Mouse (Mus musculus): ENCODE results near the gene Dgat2. TPM values are rescaled to one million over a fixed set of nuclear protein-coding genes. Genes with fewer than 3 reads are reported as not detected.
A peak's percentile ranks its signal among the peaks of the same experiment; 100 is the strongest.

Gene Dgat2
- polyA plus RNA-seq, 1 experiment from 2014 or later = 9.7 TPM

GRCm38 (mm10) chr7:99171730-99172463 lies 10.6 kb downstream of the Dgat2 start:
- Histone ChIP-seq H3K4me1 (0 out of 2 replicates have a peak, but pooled peaks cover 3% of the 10 kb centered on the region), H3K27me3 (no peaks in the 10 kb centered on the region), H3K27ac (replicated peaks) (no peak overlapping the region), H3K9ac (replicated peaks) (no peak overlapping the region), H3K9me3 (no peaks in the 10 kb centered on the region), H3K36me3 (no peaks in the 10 kb centered on the region), H3K4me2 (replicated peaks) (no peak overlapping the region), H3K4me3 (no peak overlapping the region)
- 74% methylated on average over 10 of the region's 10 CpGs for WGBS
- no peak for ATAC-seq (ENCODE audit: low FRiP score, low read depth)

- Histone ChIP-seq H3K4me1 (0 out of 2 replicates have a peak, but pooled peaks cover 3% of the 10 kb centered on the region), H3K36me3 (no peaks in the 10 kb centered on the region), H3K9me3 (no peaks in the 10 kb centered on the region), H3K4me2 (replicated peaks) (no peak overlapping the region), H3K4me3 (no peak overlapping the region), H3K27me3 (no peaks in the 10 kb centered on the region), H3K9ac (replicated peaks) (no peak overlapping the region), H3K27ac (replicated peaks) (no peak overlapping the region)
- ATAC-seq (ENCODE audit: low FRiP score, low read depth) = no peak
- WGBS = 91% methylated on average over 6 of the region's 6 CpGs
Observed at GRCm38 (mm10) chr7:99170519-99170918, 12.0 kb downstream of the Dgat2 start.

GRCm38 (mm10) chr7:99169717-99170403 lies 12.7 kb downstream of the Dgat2 start:
- Histone ChIP-seq H3K4me2 (replicated peaks) (no peak overlapping the region), H3K27me3 (no peaks in the 10 kb centered on the region), H3K27ac (replicated peaks) (no peak overlapping the region), H3K9me3 (no peaks in the 10 kb centered on the region), H3K9ac (replicated peaks) (no peak overlapping the region), H3K36me3 (no peaks in the 10 kb centered on the region), H3K4me1 (0 out of 2 replicates have a peak, but pooled peaks cover 3% of the 10 kb centered on the region), H3K4me3 (no peak overlapping the region)
- ATAC-seq (ENCODE audit: low FRiP score, low read depth) = no peak
- WGBS = 94% methylated on average over 9 of the region's 9 CpGs

DNA sequence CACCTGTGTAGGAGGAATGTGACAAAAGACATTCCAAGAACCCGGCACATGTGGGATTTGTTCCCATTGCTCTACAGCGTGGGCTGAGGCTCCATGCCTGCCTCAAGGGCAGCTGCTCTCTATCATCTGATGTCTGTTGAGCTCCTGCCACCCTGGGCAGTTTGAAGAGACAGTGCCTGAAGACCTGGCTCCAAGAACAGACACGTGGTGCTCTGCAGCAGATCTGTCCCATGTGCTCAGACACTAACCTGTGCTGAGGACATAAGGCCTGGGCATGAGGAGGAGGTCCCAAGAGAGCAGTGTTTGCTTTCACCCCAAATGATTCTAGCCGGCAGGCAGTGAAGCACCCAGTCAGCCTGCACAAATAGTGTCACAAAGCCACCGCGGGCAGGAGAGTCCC lies 13.8 kb downstream of the Dgat2 start:
- Histone ChIP-seq H3K27me3 (no peaks in the 10 kb centered on the region), H3K4me3 (no peak overlapping the region), H3K9me3 (no peaks in the 10 kb centered on the region), H3K9ac (replicated peaks) (no peak overlapping the region), H3K27ac (replicated peaks) (no peak overlapping the region), H3K36me3 (no peaks in the 10 kb centered on the region), H3K4me2 (replicated peaks) (no peak overlapping the region), H3K4me1 (0 out of 2 replicates have a peak, but pooled peaks cover 3% of the 10 kb centered on the region)
- WGBS = 91% methylated on average over 6 of the region's 6 CpGs
- ATAC-seq (ENCODE audit: low FRiP score, low read depth) = no peak

- Histone ChIP-seq H3K4me2 (replicated peaks) (no peak overlapping the region), H3K27ac (replicated peaks) (no peak overlapping the region), H3K4me3 (no peak overlapping the region), H3K9me3 (no peaks in the 10 kb centered on the region), H3K27me3 (no peaks in the 10 kb centered on the region), H3K9ac (replicated peaks) (no peak overlapping the region), H3K4me1 (0 out of 2 replicates have a peak, but pooled peaks cover 3% of the 10 kb centered on the region), H3K36me3 (no peaks in the 10 kb centered on the region)
- no peak for ATAC-seq (ENCODE audit: low FRiP score, low read depth)
- 70% methylated on average over 5 of the region's 5 CpGs for WGBS
Observed at GRCm38 (mm10) chr7:99167939-99168338, 14.6 kb downstream of the Dgat2 start.

DNA sequence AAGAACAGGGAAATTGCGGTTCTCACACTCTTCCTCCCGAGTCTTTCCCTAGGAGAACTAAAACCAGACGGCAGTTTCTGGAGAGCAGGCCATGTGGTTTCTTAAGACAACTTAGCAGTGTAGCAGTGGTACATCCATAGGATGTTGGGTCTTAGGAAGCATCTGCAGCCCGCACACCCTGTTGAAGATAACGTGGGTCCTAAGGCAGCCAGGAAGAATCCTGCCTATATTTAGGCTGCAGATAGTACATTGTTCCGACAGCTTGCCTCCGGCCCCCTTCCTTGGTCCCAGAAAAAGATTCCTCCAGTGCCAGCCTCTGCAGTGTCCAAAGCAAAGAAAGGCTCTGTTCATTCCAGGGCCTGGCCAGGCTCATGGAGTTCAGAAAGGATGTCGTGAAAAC lies 16.4 kb downstream of the Dgat2 start:
- Histone ChIP-seq H3K27me3 (no peaks in the 10 kb centered on the region), H3K4me2 (replicated peaks) (no peak overlapping the region), H3K27ac (replicated peaks) (no peak overlapping the region), H3K4me3 (no peak overlapping the region), H3K36me3 (no peaks in the 10 kb centered on the region), H3K4me1 (0 out of 2 replicates have a peak, but pooled peaks cover 3% of the 10 kb centered on the region), H3K9me3 (no peaks in the 10 kb centered on the region), H3K9ac (replicated peaks) (no peak overlapping the region)
- 87% methylated on average over 8 of the region's 8 CpGs for WGBS
- ATAC-seq (ENCODE audit: low FRiP score, low read depth) = no peak

GRCm38 (mm10) chr7:99164873-99165410 lies 17.6 kb downstream of the Dgat2 start:
- H3K9me3 ChIP-seq = no peaks in the 10 kb centered on the region
- WGBS = 87% methylated on average over 7 of the region's 7 CpGs

GRCm38 (mm10) chr7:99162462-99162861 lies 20.1 kb downstream of the Dgat2 start:
- 91% methylated on average over 7 of the region's 7 CpGs for WGBS
- no peaks in the 10 kb centered on the region for H3K27me3 ChIP-seq
- no peak overlapping the region for H3K4me2 ChIP-seq (replicated peaks)
- ATAC-seq (ENCODE audit: low FRiP score, low read depth) = no peak
- H3K9ac ChIP-seq (replicated peaks) = no peak overlapping the region
- H3K9me3 ChIP-seq = no peaks in the 10 kb centered on the region
- H3K4me3 ChIP-seq = no peak overlapping the region
- H3K4me1 ChIP-seq = no peaks in the 10 kb centered on the region
- H3K27ac ChIP-seq (replicated peaks) = no peak overlapping the region
- no peaks in the 10 kb centered on the region for H3K36me3 ChIP-seq

More at GRCm38 (mm10) chr7:99164873-99165410, 17.6 kb downstream of the Dgat2 start:
- no peak overlapping the region for H3K27ac ChIP-seq (replicated peaks)
- H3K36me3 ChIP-seq = no peaks in the 10 kb centered on the region
- no peak for ATAC-seq (ENCODE audit: low FRiP score, low read depth)
- H3K9ac ChIP-seq (replicated peaks) = no peak overlapping the region
- no peak overlapping the region for H3K4me3 ChIP-seq
- H3K27me3 ChIP-seq = no peaks in the 10 kb centered on the region
- H3K4me2 ChIP-seq (replicated peaks) = no peak overlapping the region
- H3K4me1 ChIP-seq = 0 out of 2 replicates have a peak, but pooled peaks cover 3% of the 10 kb centered on the region

DNA sequence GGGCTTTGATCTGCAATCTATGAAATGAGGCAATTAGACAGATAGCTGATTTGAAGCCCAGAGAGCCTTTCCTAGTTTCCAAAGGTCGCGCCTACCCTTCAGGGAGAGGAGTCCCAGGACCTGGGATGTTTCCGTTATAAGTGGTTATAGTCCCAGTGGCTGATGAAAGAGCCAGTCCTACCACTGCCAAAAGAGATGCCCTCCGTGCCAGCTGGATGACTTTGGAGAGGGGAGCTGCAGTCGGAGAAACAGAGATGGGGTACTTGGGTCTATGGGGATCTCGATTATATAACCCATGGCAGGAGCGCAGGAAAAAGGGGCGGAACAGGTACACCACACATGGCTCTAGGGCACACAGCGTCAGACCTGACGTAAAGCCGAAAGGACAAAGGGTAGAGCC lies 20.6 kb downstream of the Dgat2 start:
- ATAC-seq (ENCODE audit: low FRiP score, low read depth) = no peak
- Histone ChIP-seq H3K27ac (replicated peaks) (no peak overlapping the region), H3K9me3 (no peaks in the 10 kb centered on the region), H3K36me3 (no peaks in the 10 kb centered on the region), H3K4me3 (no peak overlapping the region), H3K4me1 (no peaks in the 10 kb centered on the region), H3K27me3 (no peaks in the 10 kb centered on the region), H3K4me2 (replicated peaks) (no peak overlapping the region), H3K9ac (replicated peaks) (no peak overlapping the region)
- 88% methylated on average over 11 of the region's 11 CpGs for WGBS

GRCm38 (mm10) chr7:99161529-99161928 lies 21.0 kb downstream of the Dgat2 start:
- Histone ChIP-seq H3K27me3 (no peaks in the 10 kb centered on the region), H3K9ac (replicated peaks) (no peak overlapping the region), H3K4me1 (no peaks in the 10 kb centered on the region), H3K4me2 (replicated peaks) (no peak overlapping the region), H3K27ac (replicated peaks) (no peak overlapping the region), H3K9me3 (no peaks in the 10 kb centered on the region), H3K36me3 (no peaks in the 10 kb centered on the region), H3K4me3 (no peak overlapping the region)
- WGBS = 60% methylated on average over 4 of the region's 4 CpGs
- peak; percentile 44; the same call in 1 of the 2 replicates for ATAC-seq (ENCODE audit: low FRiP score, low read depth)

DNA sequence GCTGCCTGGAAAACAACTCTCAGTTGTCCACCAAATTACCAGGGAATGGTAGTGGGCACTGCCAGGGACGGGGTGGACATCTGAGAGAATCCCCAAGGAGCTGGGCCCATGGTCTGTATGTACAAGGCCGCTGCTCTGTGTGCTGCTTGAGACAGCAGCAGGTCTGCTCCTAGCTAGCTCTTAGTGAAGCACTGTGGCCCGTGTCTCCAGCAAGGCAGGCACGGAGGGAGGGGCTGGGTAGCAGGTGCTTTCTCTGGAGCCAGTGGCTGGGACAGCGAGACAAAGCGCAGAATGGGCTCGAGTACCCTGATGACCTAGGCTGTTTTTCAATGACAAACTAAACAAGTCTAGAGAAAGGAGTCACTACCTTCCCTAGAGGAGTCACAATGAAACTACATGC lies 21.5 kb downstream of the Dgat2 start:
- WGBS = 74% methylated on average over 7 of the region's 7 CpGs
- no peak overlapping the region for H3K4me2 ChIP-seq (replicated peaks)
- H3K27me3 ChIP-seq = no peaks in the 10 kb centered on the region
- no peak overlapping the region for H3K27ac ChIP-seq (replicated peaks)
- H3K4me1 ChIP-seq = peaks cover 3% of the 10 kb centered on the region
- no peaks in the 10 kb centered on the region for H3K36me3 ChIP-seq
- no peak overlapping the region for H3K4me3 ChIP-seq
- no peaks in the 10 kb centered on the region for H3K9me3 ChIP-seq
- ATAC-seq (ENCODE audit: low FRiP score, low read depth) = peak; percentile 41; the same call in 1 of the 2 replicates
- no peak overlapping the region for H3K9ac ChIP-seq (replicated peaks)

GRCm38 (mm10) chr7:99159446-99159845 lies 23.1 kb downstream of the Dgat2 start:
- no peaks in the 10 kb centered on the region for H3K36me3 ChIP-seq
- no peak for ATAC-seq (ENCODE audit: low FRiP score, low read depth)
- H3K27ac ChIP-seq (replicated peaks) = no peak overlapping the region
- H3K9me3 ChIP-seq = no peaks in the 10 kb centered on the region
- 71% methylated on average over 2 of the region's 2 CpGs for WGBS
- H3K9ac ChIP-seq (replicated peaks) = no peak overlapping the region
- H3K4me3 ChIP-seq = no peak overlapping the region
- H3K4me1 ChIP-seq = peaks cover 13% of the 10 kb centered on the region
- H3K4me2 ChIP-seq (replicated peaks) = no peak overlapping the region
- no peaks in the 10 kb centered on the region for H3K27me3 ChIP-seq

All from midbrain, embryonic 12.5 days (tissue).